Mouse (Mus musculus) C2C12 (cell line): Measurements from ENCODE around the gene Glipr1l1.

Source experiments
- CEBPB ChIP-seq: IDR thresholded peaks from one replicate; pipeline ENCODE4 v1.6.1; 2011; ENCODE audit warnings: low read depth, mild to moderate bottlenecking, control low read depth, moderate library complexity
- CTCF ChIP-seq: IDR thresholded peaks from one replicate; pipeline ENCODE4 v1.5.1; 2011; ENCODE audit not compliant: control insufficient read depth, insufficient read depth, insufficient read length
- MYOD1 ChIP-seq: IDR thresholded peaks from one replicate; pipeline ENCODE4 v1.6.1; 2011; ENCODE audit warnings: low read depth; ENCODE audit not compliant: control insufficient read depth, insufficient read length
- USF1 ChIP-seq: IDR thresholded peaks from one replicate; pipeline ENCODE4 v1.6.1; 2011; ENCODE audit warnings: low read depth, mild to moderate bottlenecking, control low read depth, moderate library complexity

- TF ChIP-seq USF1 (no peak), CTCF (no peak), MYOD1 (no peak), CEBPB (no peak)
Observed at GRCm38 (mm10) chr10:112110401-112110800, 50.4 kb downstream of the Glipr1l1 start.
